Mouse (Mus musculus) CH12F3 (cell line): ENCODE data around the gene 4930596D02Rik.

Experiments used
- in situ Hi-C: fragments of 300-500 bp; cut with MboI; formaldehyde crosslinking; loops from 2 replicates; pipeline ENCODE4 v1.14.3; 2020; ENCODE audit warnings: low sequenced_read_pairs

Gene 4930596D02Rik

DNA sequence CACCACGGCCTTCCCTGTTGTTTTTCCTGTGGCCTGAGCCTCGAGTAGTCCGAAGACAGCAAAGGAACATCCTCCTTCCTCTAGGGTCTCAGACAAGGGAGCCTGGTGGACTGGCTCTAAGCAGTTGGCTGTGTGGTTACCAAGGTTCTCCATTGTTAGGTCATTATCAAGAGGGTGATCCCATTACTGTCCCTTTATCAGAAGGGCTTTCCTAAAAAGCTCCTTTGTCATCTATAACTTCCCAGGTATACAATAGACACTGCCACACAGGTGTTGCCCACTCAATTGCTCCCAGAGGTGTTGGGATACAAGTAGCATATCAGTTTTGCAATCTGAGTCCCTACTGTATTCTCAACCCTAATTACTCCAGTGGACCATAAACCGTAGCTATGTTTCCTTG is at the start of gene 4930596D02Rik:
Gene 4930596D02Rik (minus strand): TSS at position 101 of the 400 bp plus-strand sequence.
- in situ Hi-C loops, result no loop called here

DNA sequence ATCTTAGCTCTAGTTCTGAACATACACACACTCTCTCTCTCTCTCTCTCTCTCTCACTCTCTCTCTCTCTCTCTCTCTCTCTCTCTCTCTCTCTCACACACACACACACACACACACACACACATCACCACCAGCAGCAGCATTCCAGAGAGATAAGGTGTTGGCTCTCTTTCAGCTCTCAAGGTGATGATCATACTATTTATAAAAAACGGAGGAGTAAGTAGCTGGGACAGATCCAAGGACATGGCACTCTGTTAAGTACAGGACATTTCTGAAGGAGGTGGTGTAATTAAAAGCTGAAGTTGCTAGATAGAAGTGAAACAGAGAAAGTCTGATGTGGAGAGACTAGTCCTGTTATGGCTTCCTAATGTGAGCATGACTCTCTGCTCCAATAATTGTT is 41.5 kb upstream of the 4930596D02Rik start:
- in situ Hi-C loops, result no loop called here

DNA sequence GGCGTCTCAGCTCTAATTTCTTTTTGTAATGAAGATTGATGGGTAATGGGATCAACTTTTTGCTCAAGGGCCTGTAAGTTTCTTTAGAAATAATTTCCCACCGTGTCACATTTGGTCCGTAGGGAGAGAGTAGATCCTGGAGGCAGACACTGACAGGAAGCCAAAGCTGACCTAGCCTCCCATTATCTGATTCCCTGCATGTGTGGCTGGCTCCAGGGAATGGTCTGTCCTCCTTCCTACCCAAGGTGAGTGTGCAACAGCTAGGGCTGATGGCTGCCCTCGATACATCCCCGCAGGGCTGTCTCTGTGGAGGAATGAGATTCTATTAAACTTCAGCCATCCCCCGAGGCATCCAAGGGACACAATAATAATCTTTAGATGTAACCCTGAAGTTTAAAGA is 33.5 kb upstream of the 4930596D02Rik start:
- in situ Hi-C loops, result no loop called here

DNA sequence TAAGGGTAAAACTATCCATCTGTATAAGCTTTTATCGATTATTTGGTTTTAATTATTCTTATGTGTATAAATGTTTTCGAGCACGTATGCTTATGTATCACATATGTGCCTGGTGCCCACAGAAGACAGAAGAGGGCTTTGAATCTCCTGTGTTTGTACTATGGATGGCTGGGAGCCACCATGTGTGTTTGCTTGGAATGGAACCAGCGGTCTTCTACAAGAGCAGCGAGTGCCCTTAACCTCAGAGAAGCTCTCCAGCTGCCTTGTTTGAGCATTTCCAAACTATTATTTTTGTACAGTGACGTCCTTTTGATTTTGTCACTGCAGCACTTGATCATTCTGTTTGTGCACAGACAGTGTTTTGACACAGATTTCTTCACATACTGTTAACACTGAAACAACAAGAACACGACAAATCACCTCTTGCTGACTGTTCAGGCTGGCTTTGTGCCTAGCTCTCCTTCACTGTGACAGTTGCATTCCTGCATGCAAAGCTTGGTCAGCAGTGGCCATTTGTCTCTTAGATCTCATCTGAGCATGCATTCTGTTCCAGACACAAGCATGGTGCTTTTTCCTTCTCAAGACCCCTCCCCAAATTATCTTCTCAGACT is 30.4 kb upstream of the 4930596D02Rik start:
- in situ Hi-C loops, result no loop called here

DNA sequence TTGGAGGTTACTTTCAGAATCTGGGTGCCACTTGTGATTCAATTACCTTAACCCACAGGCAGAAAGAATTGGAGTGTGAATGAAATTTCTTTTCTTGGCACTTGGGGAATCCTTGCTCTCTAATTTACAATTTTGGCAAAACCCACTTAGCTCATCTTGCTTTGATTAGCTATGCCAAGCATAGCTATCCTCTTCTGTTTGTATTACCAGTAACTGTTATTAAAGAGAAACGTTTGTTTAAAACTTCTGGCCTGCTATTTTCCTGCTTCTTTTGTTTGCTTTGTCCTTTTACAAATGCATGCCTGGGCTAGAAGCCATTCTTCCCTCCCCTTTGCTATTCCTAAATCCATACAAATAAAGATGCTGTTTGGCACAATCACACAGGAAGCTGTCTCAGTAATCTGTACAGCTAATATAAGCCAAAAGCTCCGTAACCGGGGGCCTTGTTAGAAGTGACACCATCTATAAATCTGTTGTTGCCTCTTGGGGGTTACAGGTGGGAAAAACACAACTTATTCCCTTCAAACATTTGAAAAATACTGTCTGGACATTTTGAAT is 19.0 kb downstream of the 4930596D02Rik start:
- in situ Hi-C loops, result no loop called here

DNA sequence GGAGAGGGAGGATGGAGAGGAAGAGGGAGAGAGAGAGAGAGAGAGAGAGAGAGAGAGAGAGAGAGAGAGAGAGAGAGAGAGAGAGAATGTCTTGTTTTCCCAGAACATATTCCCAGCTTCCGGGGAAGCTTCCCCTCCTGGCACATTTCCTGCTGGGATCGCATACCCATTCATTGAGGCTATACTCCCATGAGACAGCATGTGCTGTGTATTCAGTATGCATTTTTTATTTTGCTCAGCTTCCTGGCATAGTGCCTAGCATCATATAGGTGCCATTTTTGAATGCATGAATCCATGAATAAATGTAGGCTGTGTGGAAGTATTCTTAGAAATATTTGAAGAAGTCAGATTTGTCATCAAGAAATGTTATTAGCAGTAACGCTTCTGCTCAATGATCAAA is 31.7 kb downstream of the 4930596D02Rik start:
- in situ Hi-C loops, result no loop called here

DNA sequence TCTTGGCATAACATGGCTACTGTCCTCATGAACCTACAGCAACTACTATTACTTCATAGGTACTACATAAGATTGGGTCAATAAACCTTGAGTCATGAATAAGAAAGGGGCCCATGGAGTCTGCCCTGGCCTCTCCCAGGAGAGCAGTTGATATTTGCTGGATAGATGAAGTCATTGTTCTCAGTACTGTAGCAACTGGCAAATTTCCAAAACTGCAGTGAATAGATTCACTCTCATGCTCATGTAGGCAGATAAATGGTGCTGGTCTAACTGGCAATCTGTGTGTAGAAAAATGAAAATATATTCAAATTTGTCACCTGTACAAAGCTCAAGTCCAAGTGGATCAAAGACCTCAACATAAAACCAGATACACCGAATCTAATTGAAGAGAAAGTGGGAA is 38.5 kb downstream of the 4930596D02Rik start:
- in situ Hi-C loops, result no loop called here
